Mouse (Mus musculus) MEL (cell line): Measurements from ENCODE around the gene Atxn2. TPM values are rescaled to one million over a fixed set of nuclear protein-coding genes. Genes with fewer than 3 reads are reported as not detected.

Source experiments
- DNase-seq: peaks from one replicate; pipeline ENCODE4 v3.0.0; 2011; ENCODE audit warnings: low read depth, low spot score
- H3K27ac ChIP-seq: 2 replicates; pipeline ENCODE4 v1.5.1; 2012; ENCODE audit warnings: low read depth, mild to moderate bottlenecking, control low read depth, low read length, moderate library complexity; ENCODE audit not compliant: control insufficient read depth
- H3K27me3 ChIP-seq, 2 experiments: fragments of 150-350 bp in 1 of 2; sonication (generic) in 1 of 2; 2 replicates each; pipeline ENCODE4 v1.6.1; 2012; ENCODE audit warnings: low read length in 2 of 2, mild to moderate bottlenecking in 2 of 2, improper control_type of control experiment in 1 of 2, moderate library complexity in 1 of 2; ENCODE audit not compliant: insufficient read depth in 2 of 2, control insufficient read depth in 1 of 2
- H3K36me3 ChIP-seq, 2 experiments: 2 replicates each; pipeline ENCODE4 v1.6.1; 2012 to 2014; ENCODE audit warnings: low read length in 2 of 2, improper control_type of control experiment in 1 of 2, inconsistent platforms in 1 of 2, mild to moderate bottlenecking in 1 of 2; ENCODE audit not compliant: insufficient read depth in 2 of 2, control insufficient read depth in 1 of 2
- H3K4me1 ChIP-seq, 2 experiments: fragments of 150-350 bp in 1 of 2; sonication (generic) in 1 of 2; 2 replicates each; pipeline ENCODE4 v1.6.1; 2012; ENCODE audit warnings: low read length in 2 of 2, improper control_type of control experiment in 1 of 2, mild to moderate bottlenecking in 1 of 2; ENCODE audit not compliant: insufficient read depth in 2 of 2, control insufficient read depth in 1 of 2
- H3K4me3 ChIP-seq, 2 experiments: fragments of 150-350 bp in 1 of 2; sonication (generic) in 1 of 2; 2 replicates each; pipeline ENCODE4 v1.5.1; 2012; ENCODE audit warnings: low read depth in 2 of 2, low read length in 2 of 2, mild to moderate bottlenecking in 2 of 2, moderate library complexity in 2 of 2, control low read depth in 1 of 2, improper control_type of control experiment in 1 of 2; ENCODE audit not compliant: control insufficient read depth in 1 of 2, insufficient read depth in 1 of 2
- H3K79me2 ChIP-seq: 2 replicates; pipeline ENCODE4 v1.6.1; 2012; ENCODE audit warnings: mild to moderate bottlenecking, low read length, moderate library complexity; ENCODE audit not compliant: control insufficient read depth, poor library complexity, insufficient read depth
- H3K9ac ChIP-seq: 2 replicates; pipeline ENCODE4 v1.6.1; 2012; ENCODE audit warnings: low read depth, mild to moderate bottlenecking, control low read depth, low read length, moderate library complexity; ENCODE audit not compliant: control insufficient read depth, poor library complexity, severe bottlenecking
- H3K9me3 ChIP-seq: fragments of 150-350 bp; sonication (generic); replicated peaks from 2 replicates; pipeline ENCODE4 v1.6.1; 2012; ENCODE audit warnings: mild to moderate bottlenecking, low read length, improper control_type of control experiment, moderate library complexity; ENCODE audit not compliant: insufficient read depth
- BHLHE40 ChIP-seq: IDR thresholded peaks from 2 replicates; pipeline ENCODE4 v1.6.1; 2012; ENCODE audit warnings: low read depth, mild to moderate bottlenecking, inconsistent platforms, low read length, improper control_type of control experiment, borderline replicate concordance
- CHD2 ChIP-seq: IDR thresholded peaks from 2 replicates; pipeline ENCODE4 v1.6.1; 2011; ENCODE audit warnings: low read length, improper control_type of control experiment
- CTCF ChIP-seq, 3 experiments: IDR thresholded peaks in 2 of 3; conservative IDR thresholded peaks in 1 of 3; 2 replicates each; pipeline ENCODE4 v1.5.1; 2011 to 2012; ENCODE audit warnings: low read length in 3 of 3, low read depth in 2 of 3, mild to moderate bottlenecking in 2 of 3, improper control_type of control experiment in 1 of 3, inconsistent platforms in 1 of 3, mixed read lengths in 1 of 3, moderate library complexity in 1 of 3; ENCODE audit not compliant: control insufficient read depth in 1 of 3, insufficient read depth in 1 of 3, poor library complexity in 1 of 3, severe bottlenecking in 1 of 3
- E2F4 ChIP-seq: IDR thresholded peaks from 2 replicates; pipeline ENCODE4 v1.6.1; 2011; ENCODE audit warnings: low read depth, low read length, improper control_type of control experiment, borderline replicate concordance
- ELF1 ChIP-seq: IDR thresholded peaks from 2 replicates; pipeline ENCODE4 v1.6.1; 2014; ENCODE audit warnings: low read depth, mild to moderate bottlenecking, inconsistent platforms, low read length, improper control_type of control experiment, moderate library complexity
- GATA1 ChIP-seq: IDR thresholded peaks from 2 replicates; pipeline ENCODE4 v1.6.1; 2011; ENCODE audit warnings: low read depth, low read length, improper control_type of control experiment
- MAFK ChIP-seq: IDR thresholded peaks from 2 replicates; pipeline ENCODE4 v1.6.1; 2011; ENCODE audit warnings: low read depth, mild to moderate bottlenecking, low read length, improper control_type of control experiment, borderline replicate concordance
- MAX ChIP-seq: IDR thresholded peaks from 2 replicates; pipeline ENCODE4 v1.6.1; 2011; ENCODE audit warnings: low read length, improper control_type of control experiment
- NELFE ChIP-seq: IDR thresholded peaks from 2 replicates; pipeline ENCODE4 v1.6.1; 2011; ENCODE audit warnings: low read depth, low read length, improper control_type of control experiment
- POLR2A ChIP-seq, 2 experiments: IDR thresholded peaks; 2 replicates each; pipeline ENCODE4 v1.6.1; 2011 to 2012; ENCODE audit warnings: low read length in 2 of 2, mild to moderate bottlenecking in 2 of 2, control low read depth in 1 of 2, improper control_type of control experiment in 1 of 2, low read depth in 1 of 2, moderate library complexity in 1 of 2; ENCODE audit not compliant: control insufficient read depth in 1 of 2, insufficient read depth in 1 of 2, poor library complexity in 1 of 2
- POLR2AphosphoS5 ChIP-seq: IDR thresholded peaks from 2 replicates; pipeline ENCODE4 v1.6.1; 2012; ENCODE audit warnings: low read depth, borderline replicate concordance, mild to moderate bottlenecking, inconsistent platforms, low read length, moderate library complexity, mixed read lengths
- RAD21 ChIP-seq: IDR thresholded peaks from 2 replicates; pipeline ENCODE4 v1.6.1; 2011; ENCODE audit warnings: mild to moderate bottlenecking, low read depth, low read length, improper control_type of control experiment
- SIN3A ChIP-seq: IDR thresholded peaks from 2 replicates; pipeline ENCODE4 v1.6.1; 2012; ENCODE audit warnings: low read length, improper control_type of control experiment, inconsistent platforms
- SMC3 ChIP-seq: IDR thresholded peaks from 2 replicates; pipeline ENCODE4 v1.6.1; 2011; ENCODE audit warnings: low read depth, low read length, improper control_type of control experiment
- TAL1 ChIP-seq: IDR thresholded peaks from 2 replicates; pipeline ENCODE4 v1.6.1; 2012; ENCODE audit warnings: mild to moderate bottlenecking, inconsistent platforms, low read length, moderate library complexity, mixed read lengths
- TCF12 ChIP-seq: IDR thresholded peaks from 2 replicates; pipeline ENCODE4 v1.6.1; 2014; ENCODE audit warnings: low read depth, mild to moderate bottlenecking, inconsistent platforms, low read length, improper control_type of control experiment, moderate library complexity
- USF1 ChIP-seq: IDR thresholded peaks from 2 replicates; pipeline ENCODE4 v1.6.1; 2014; ENCODE audit warnings: low read depth, mild to moderate bottlenecking, inconsistent platforms, low read length, improper control_type of control experiment, moderate library complexity
- USF2 ChIP-seq, 2 experiments: IDR thresholded peaks; 2 replicates each; pipeline ENCODE4 v1.6.1; 2011 to 2012; ENCODE audit warnings: improper control_type of control experiment in 2 of 2, low read length in 2 of 2, borderline replicate concordance in 1 of 2, inconsistent platforms in 1 of 2, low read depth in 1 of 2, mild to moderate bottlenecking in 1 of 2; ENCODE audit not compliant: insufficient read depth in 1 of 2
- ZC3H11A ChIP-seq: IDR thresholded peaks from 2 replicates; pipeline ENCODE4 v1.6.1; 2012; ENCODE audit warnings: low read depth, mild to moderate bottlenecking, inconsistent platforms, low read length, improper control_type of control experiment
- ZMIZ1 ChIP-seq: IDR thresholded peaks from 2 replicates; pipeline ENCODE4 v1.6.1; 2012; ENCODE audit warnings: low read depth, mild to moderate bottlenecking, inconsistent platforms, low read length, improper control_type of control experiment, moderate library complexity
- polyA plus RNA-seq, 2 experiments: library from polyadenylated mRNA; stranded (reverse) in 1 of 2; unstranded in 1 of 2; fragments of >175 nt in 1 of 2; fragments of >200 nt in 1 of 2; gene quantifications; 2 replicates each; pipeline versions ENCODE4 v1.2.1 to v1.2.4; 2012; ENCODE audit warnings: low replicate concordance in 2 of 2, low read depth in 1 of 2; ENCODE audit not compliant: insufficient read length in 2 of 2, insufficient read depth in 1 of 2, missing spikeins in 1 of 2
- total RNA-seq: library from RNA; depleted of rRNA; stranded (reverse); fragments of 300-350 nt; gene quantifications from 2 replicates; pipeline ENCODE4 v1.2.3, GENCODE M21; 2012

The Atxn2 gene
- total and polyA plus RNA-seq, 3 experiments = 16.3 to 476 (median 85.4) TPM

- TF ChIP-seq CTCF (IDR thresholded peaks at IDR 0.05 in 2 of 3, conservative IDR thresholded peaks at IDR 0.05 in 1 of 3; ENCODE audit: control insufficient read depth in 1 of 3, insufficient read depth in 1 of 3, low read depth in 2 of 3, low read length in 3 of 3, poor library complexity in 1 of 3, severe bottlenecking in 1 of 3) (no peak), ZMIZ1 (no peak), USF2 (IDR thresholded peaks at IDR 0.05; ENCODE audit: borderline replicate concordance in 1 of 2, insufficient read depth in 1 of 2, low read depth in 1 of 2, low read length in 2 of 2) (no peak), USF1 (no peak), SIN3A (no peak), GATA1 (no peak), TCF12 (no peak), RAD21 (no peak), ELF1 (no peak), POLR2A (IDR thresholded peaks at IDR 0.05; ENCODE audit: control insufficient read depth in 1 of 2, insufficient read depth in 1 of 2, low read depth in 1 of 2, low read length in 2 of 2, poor library complexity in 1 of 2) (no peak), BHLHE40 (no peak), ZC3H11A (no peak), E2F4 (no peak), MAX (no peak), NELFE (no peak), TAL1 (no peak)
- no peaks in the 10 kb centered on the region for H3K79me2 ChIP-seq
- H3K27ac ChIP-seq = no peak overlapping the region
- no peaks in the 10 kb centered on the region for H3K27me3 ChIP-seq
- H3K36me3 ChIP-seq = peaks cover 0 to 12% of the 10 kb centered on the region in 2 experiments; a peak in 2 of 4 replicates
- H3K9ac ChIP-seq = no peak overlapping the region
- no peak overlapping the region for H3K4me3 ChIP-seq
- H3K4me1 ChIP-seq = no peaks in the 10 kb centered on the region
- DNase-seq = no peak
- H3K9me3 ChIP-seq = no peaks in the 10 kb centered on the region
These were observed 98.6 kb downstream of the Atxn2 start for GRCm38 (mm10) chr5:121809667-121810224.

DNA sequence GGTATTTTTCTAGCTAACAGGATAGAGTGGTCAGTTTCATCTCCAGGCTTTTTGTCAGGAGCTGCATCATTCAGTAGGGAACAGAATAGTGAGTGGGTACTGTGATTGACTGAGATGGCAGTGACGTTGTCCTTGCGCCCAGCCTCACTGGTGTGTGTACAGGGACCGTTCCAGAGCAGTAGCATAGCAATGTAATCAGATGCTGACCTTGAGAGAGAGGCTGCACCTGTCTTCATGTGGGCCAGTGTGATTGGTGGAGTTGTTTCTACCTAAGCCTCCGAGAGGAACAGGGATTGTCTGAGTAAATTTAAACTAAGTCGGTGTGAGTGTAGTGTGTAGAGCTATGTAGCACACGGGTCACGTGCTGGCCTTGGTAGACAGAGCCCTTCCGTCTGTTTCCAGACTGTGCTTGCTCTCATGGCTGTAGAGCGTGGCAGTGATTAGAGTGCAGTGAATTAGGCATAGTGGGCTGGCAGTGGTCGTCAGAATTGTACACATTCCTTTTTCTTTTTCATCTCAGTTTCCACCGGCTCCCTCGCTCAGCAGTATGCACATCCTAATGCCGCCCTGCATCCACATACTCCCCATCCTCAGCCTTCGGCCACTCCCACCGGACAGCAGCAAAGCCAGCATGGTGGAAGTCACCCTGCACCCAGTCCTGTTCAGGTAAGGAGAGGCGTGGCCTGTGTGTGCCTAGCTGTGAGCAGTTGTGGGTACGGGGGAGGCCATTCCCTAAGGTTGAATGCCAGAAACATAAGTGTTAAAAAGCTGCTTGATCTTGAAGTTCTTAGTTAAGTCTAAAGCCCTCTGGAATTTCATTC, 99.4 kb downstream of the Atxn2 start:
- H3K27me3 ChIP-seq = no peaks in the 10 kb centered on the region
- H3K9ac ChIP-seq = no peak overlapping the region
- H3K4me3 ChIP-seq = no peak overlapping the region
- H3K27ac ChIP-seq = no peak overlapping the region
- no peak for DNase-seq
- H3K9me3 ChIP-seq = no peaks in the 10 kb centered on the region
- H3K4me1 ChIP-seq = no peaks in the 10 kb centered on the region
- TF ChIP-seq MAFK (no peak), CHD2 (no peak), SMC3 (no peak), POLR2AphosphoS5 (no peak), SIN3A (no peak)
- peaks cover 0 to 10% of the 10 kb centered on the region in 2 experiments; a peak in 2 of 4 replicates for H3K36me3 ChIP-seq
- H3K79me2 ChIP-seq = no peaks in the 10 kb centered on the region
